10 mouse cellular contexts compared by ENCODE assay signal in the genomic region with DNA sequence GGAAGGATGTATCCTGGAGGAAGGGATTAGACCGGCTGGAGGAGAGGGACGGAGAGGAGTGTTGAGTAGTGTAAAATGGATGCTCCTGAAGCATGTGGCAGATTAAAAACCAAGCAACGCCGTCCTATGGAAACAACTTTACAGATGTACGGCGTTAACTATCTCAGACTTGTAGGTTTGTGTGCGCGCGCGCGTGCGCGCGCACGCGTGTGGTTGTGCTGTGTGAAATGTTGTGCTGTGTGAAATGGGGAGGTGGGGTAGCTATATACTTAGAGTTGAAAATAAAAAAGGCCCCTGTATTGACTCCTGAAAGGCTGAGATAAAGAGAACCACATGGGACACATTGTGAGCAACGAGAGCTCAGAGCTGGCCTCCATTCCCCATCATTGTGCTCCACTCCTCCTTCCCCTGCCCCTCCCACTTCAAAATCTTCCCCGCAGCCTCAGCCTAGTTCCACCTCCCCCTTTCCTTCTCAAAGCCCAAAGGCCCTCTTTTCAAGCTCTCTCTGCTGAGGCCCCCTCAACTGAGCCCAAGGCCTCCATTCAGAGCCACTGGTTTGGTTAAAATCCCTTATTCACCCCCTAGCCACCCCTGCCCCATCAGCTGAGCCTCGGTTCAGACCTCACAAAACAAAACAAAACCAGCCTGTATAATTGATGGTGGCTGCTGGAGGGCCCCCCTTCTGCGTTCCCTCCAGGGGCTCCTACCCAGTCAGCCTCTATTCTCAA. TPM values are rescaled to one million over a fixed set of nuclear protein-coding genes. Genes with fewer than 3 reads are reported as not detected.
DNase-seq lines count a peak whose midpoint lies in the region; ATAC-seq and TF ChIP-seq lines count a peak whose summit lies in the region.
"Had no signal": no experiment of that assay in that cellular context is flagged by ENCODE, and none has a peak within 500 bp of the region (broad histone marks: within the 10 kb centered on the region; RNA-seq: fewer than 3 reads in every experiment).

No protein-coding gene starts in this region.

- H3K4me1 ChIP-seq in heart, embryonic 12.5 days (replicated peaks): peaks cover 20% of the 10 kb centered on the region
- peaks cover 2% of the 10 kb centered on the region; the same call in 1 of the 2 replicates for H3K4me1 ChIP-seq in heart, adult 2 months (ENCODE audit: control insufficient read depth, insufficient read depth, low read length)
- peaks cover 29% of the 10 kb centered on the region for H3K4me1 ChIP-seq in hindbrain, embryonic 15.5 days (replicated peaks)
- H3K4me1 ChIP-seq in midbrain, embryonic 13.5 days (replicated peaks): peaks cover 38% of the 10 kb centered on the region

- H3K79me2 ChIP-seq in heart, adult 2 months (replicated peaks; ENCODE audit: control insufficient read depth, insufficient read depth, low read length): no peaks in the 10 kb centered on the region

- no peak for ATAC-seq in heart, embryonic 12.5 days (ENCODE audit: insufficient number of reproducible peaks, low FRiP score)
- ATAC-seq in hindbrain, embryonic 15.5 days (ENCODE audit: low FRiP score, low read depth): peak; percentile 89
- peak; percentile 96 for ATAC-seq in midbrain, embryonic 13.5 days
- no peak for ATAC-seq in megakaryocyte-erythroid progenitor cell, adult 5-6 weeks (replicated peaks; ENCODE audit: low FRiP score, low TSS enrichment, poor library complexity, severe bottlenecking)

- H3K27ac ChIP-seq in heart, embryonic 12.5 days (ENCODE audit: poor library complexity, severe bottlenecking): no peak overlapping the region
- no peak overlapping the region for H3K27ac ChIP-seq in heart, adult 2 months
- peak overlapping the region; percentile 67 for H3K27ac ChIP-seq in hindbrain, embryonic 15.5 days (replicated peaks)
- peak overlapping the region; percentile 82 for H3K27ac ChIP-seq in midbrain, embryonic 13.5 days

- no peak for DNase-seq in heart, adult 2 months
- peak; percentile 78 for DNase-seq in embryo, embryonic 9.5 days (ENCODE audit: extremely low spot score)
- DNase-seq in spleen, adult 12 weeks (ENCODE audit: low spot score): no peak
- DNase-seq in cerebellum, postnatal 4 days (ENCODE audit: low spot score in 2 of 2): no peak
- DNase-seq: cerebellum, postnatal 36 days; kidney, adult 2 months had no signal

- 0 out of 2 replicates have a peak overlapping the region, but pooled peaks have one; percentile 52 for H3K9ac ChIP-seq in heart, embryonic 12.5 days
- no peak overlapping the region for H3K9ac ChIP-seq in heart, adult 2 months (ENCODE audit: low read depth, low read length)
- no peak overlapping the region for H3K9ac ChIP-seq in hindbrain, embryonic 15.5 days
- peak overlapping the region; percentile 32; the same call in 1 of the 2 replicates for H3K9ac ChIP-seq in midbrain, embryonic 13.5 days (replicated peaks)

- no peak for TF ChIP-seq CTCF in heart, adult 2 months (IDR thresholded peaks at IDR 0.05)

- H3K4me2 ChIP-seq in heart, embryonic 12.5 days: peak overlapping the region; percentile 66
- H3K4me2 ChIP-seq in hindbrain, embryonic 15.5 days: peak overlapping the region; percentile 53
- peak overlapping the region; percentile 51 for H3K4me2 ChIP-seq in midbrain, embryonic 13.5 days (replicated peaks)

- H3K36me3 ChIP-seq in heart, embryonic 12.5 days: no peaks in the 10 kb centered on the region
- H3K36me3 ChIP-seq in heart, adult 2 months (ENCODE audit: control insufficient read depth, insufficient read depth, low read length): no peaks in the 10 kb centered on the region
- H3K36me3 ChIP-seq in hindbrain, embryonic 15.5 days: no peaks in the 10 kb centered on the region
- H3K36me3 ChIP-seq in midbrain, embryonic 13.5 days: no peaks in the 10 kb centered on the region

- WGBS in heart, embryonic 12.5 days: 56% methylated on average over 20 of the region's 20 CpGs
- 69% methylated on average over 20 of the region's 20 CpGs for WGBS in heart, adult 2 months
- 19% methylated on average over 20 of the region's 20 CpGs for WGBS in hindbrain, embryonic 15.5 days
- WGBS in midbrain, embryonic 13.5 days: 15% methylated on average over 20 of the region's 20 CpGs

- peak overlapping the region; percentile 37 for H3K4me3 ChIP-seq in heart, embryonic 12.5 days
- H3K4me3 ChIP-seq in heart, adult 2 months: no peak overlapping the region
- H3K4me3 ChIP-seq in hindbrain, embryonic 15.5 days: peak overlapping the region; percentile 24
- peak overlapping the region; percentile 14 for H3K4me3 ChIP-seq in midbrain, embryonic 13.5 days (replicated peaks)

- intact Hi-C loops in heart, adult 2 months (cut with DNase I): no loop called here

- H3K9me3 ChIP-seq in heart, embryonic 12.5 days (replicated peaks): 0 out of 2 replicates have a peak, but pooled peaks cover 3% of the 10 kb centered on the region
- no peaks in the 10 kb centered on the region for H3K9me3 ChIP-seq in hindbrain, embryonic 15.5 days
- H3K9me3 ChIP-seq in midbrain, embryonic 13.5 days: peaks cover 6% of the 10 kb centered on the region

- no peak for TF ChIP-seq POLR2A in heart, adult 2 months (IDR thresholded peaks at IDR 0.05; ENCODE audit: insufficient read depth, low read depth, low read length)

- no peaks in the 10 kb centered on the region for H3K27me3 ChIP-seq in heart, embryonic 12.5 days (replicated peaks)
- no peaks in the 10 kb centered on the region for H3K27me3 ChIP-seq in heart, adult 2 months (ENCODE audit: control insufficient read depth, insufficient read depth, low read length)
- H3K27me3 ChIP-seq in hindbrain, embryonic 15.5 days: no peaks in the 10 kb centered on the region
- no peaks in the 10 kb centered on the region for H3K27me3 ChIP-seq in midbrain, embryonic 13.5 days

- no peak for TF ChIP-seq EP300 in heart, adult 2 months (IDR thresholded peaks at IDR 0.05; ENCODE audit: insufficient read depth, low read depth, low read length)

RNA-seq across cellular contexts. Expression of a gene that starts 36.9 kb away (rescaled TPM):
- polyA plus RNA-seq in heart, embryonic 12.5 days (2016; fragmentation: Nextera tagmentation; extraction: Ambion mirVana): 6.8 and 7.1 TPM in 2 replicates
- total RNA-seq in heart, adult 2 months (2021): 1 to 10 TPM; 4.0 to 4.9 TPM
- polyA plus RNA-seq in heart, adult 2 months (2012; rRNA removed): 1.3 and 2.9 TPM in 2 replicates
- 4.3 and 4.4 TPM in 2 replicates for polyA plus RNA-seq in hindbrain, embryonic 15.5 days (2015; fragmentation: Nextera tagmentation; extraction: Ambion mirVana)
- 5.6 and 6.0 TPM in 2 replicates for polyA plus RNA-seq in midbrain, embryonic 13.5 days (2015; fragmentation: Nextera tagmentation; extraction: Ambion mirVana)
- total RNA-seq in megakaryocyte-erythroid progenitor cell, adult 5-6 weeks (2014; fragmentation: Nextera tagmentation): 13.4 and 16.9 TPM in 2 replicates
- 19.5 and 22.0 TPM in 2 replicates for total RNA-seq in megakaryocyte-erythroid progenitor cell, adult 5-6 weeks (2017)

RNA-seq across cellular contexts. Expression of a gene that starts 59.0 kb away (rescaled TPM):
- 23.2 and 27.6 TPM in 2 replicates for polyA plus RNA-seq in heart, embryonic 12.5 days (2016; fragmentation: Nextera tagmentation; extraction: Ambion mirVana)
- 1 to 10 TPM; 8.1 to 9.9 TPM for total RNA-seq in heart, adult 2 months (2021)
- polyA plus RNA-seq in heart, adult 2 months (2012; rRNA removed): 3.2 and 4.4 TPM in 2 replicates
- 38.2 and 38.6 TPM in 2 replicates for polyA plus RNA-seq in hindbrain, embryonic 15.5 days (2015; fragmentation: Nextera tagmentation; extraction: Ambion mirVana)
- 38.7 and 45.2 TPM in 2 replicates for polyA plus RNA-seq in midbrain, embryonic 13.5 days (2015; fragmentation: Nextera tagmentation; extraction: Ambion mirVana)
- total RNA-seq in megakaryocyte-erythroid progenitor cell, adult 5-6 weeks (2014; fragmentation: Nextera tagmentation): 4.7 and 15.2 TPM in 2 replicates
- 5.7 and 6.1 TPM in 2 replicates for total RNA-seq in megakaryocyte-erythroid progenitor cell, adult 5-6 weeks (2017)

Comparison
In these comparisons a context has a peak if more than half of its experiments do, and no peak if none do; other contexts are left out.
1. H3K9ac ChIP-seq: peak in heart, embryonic 12.5 days (single experiment) and midbrain, embryonic 13.5 days (single experiment); none in heart, adult 2 months (single experiment) and hindbrain, embryonic 15.5 days (single experiment).
2. ATAC-seq: peak in hindbrain, embryonic 15.5 days (single experiment) and midbrain, embryonic 13.5 days (single experiment); none in heart, embryonic 12.5 days (single experiment) and megakaryocyte-erythroid progenitor cell, adult 5-6 weeks (single experiment).
3. H3K27ac ChIP-seq: peak in hindbrain, embryonic 15.5 days (single experiment) and midbrain, embryonic 13.5 days (single experiment); none in heart, embryonic 12.5 days (single experiment) and heart, adult 2 months (single experiment).
4. Peak in every context shown above with its lines, with median percentiles within 50 percentile points of each other: H3K4me2 ChIP-seq.